Mouse (Mus musculus) adrenal gland, postnatal 4 days (tissue): ENCODE data around the gene Gng7. TPM values are rescaled to one million over a fixed set of nuclear protein-coding genes. Genes with fewer than 3 reads are reported as not detected.

ENCODE experiments used
- DNase-seq, 2 experiments: peaks; one replicate each; pipeline ENCODE4 v3.0.0; 2021 to 2022; ENCODE audit warnings: low spot score in 2 of 2, mixed read lengths in 2 of 2
- total RNA-seq, 2 experiments: library from RNA; stranded (reverse); gene quantifications; 2 replicates each; pipeline ENCODE4 v1.2.3; 2021

Gene Gng7
- total RNA-seq, 2 experiments from 2014 or later, result 5.4 to 6.7 TPM

DNA sequence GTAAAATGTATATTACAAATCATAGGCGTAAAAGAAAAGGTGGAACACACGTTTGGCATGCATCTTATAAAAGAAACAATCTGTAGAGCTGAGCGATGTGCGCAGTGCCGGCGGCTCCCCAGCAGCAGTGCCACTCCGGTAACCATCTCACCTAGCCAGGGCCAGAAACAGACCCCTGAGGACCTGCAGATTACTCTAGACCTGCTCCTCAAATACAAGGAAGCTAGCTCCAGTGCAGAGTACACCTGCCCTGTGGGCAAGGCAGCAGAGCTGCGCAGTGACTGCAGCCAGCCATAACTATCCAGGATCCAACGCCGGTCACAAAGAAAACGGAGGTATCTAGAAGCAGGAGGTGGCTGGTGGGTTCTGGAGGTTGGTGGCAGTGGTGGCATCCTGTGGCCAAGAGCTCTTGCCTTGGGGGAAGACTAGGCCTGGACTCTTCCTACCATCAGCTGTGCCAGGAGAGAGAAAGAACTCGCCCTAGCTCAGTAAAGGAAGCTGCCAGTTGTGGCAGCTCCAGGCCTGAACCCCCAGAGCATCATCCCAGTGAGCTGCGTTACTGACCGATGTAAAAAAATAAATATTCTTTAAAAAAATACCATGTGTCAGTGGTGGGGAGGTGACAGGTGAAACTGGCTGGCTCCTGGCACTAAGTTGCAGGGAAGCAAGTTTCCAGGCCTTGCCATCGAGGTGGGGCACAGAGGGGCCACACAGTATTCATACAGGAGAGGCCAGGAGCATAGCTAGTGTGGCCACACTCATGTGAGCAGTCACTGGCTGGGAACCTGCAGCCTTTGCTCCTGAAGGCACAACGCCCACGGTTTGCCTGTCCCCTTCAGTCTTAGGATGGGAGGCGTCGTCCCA lies 113.1 kb downstream of the Gng7 start:
- no peak for DNase-seq

DNA sequence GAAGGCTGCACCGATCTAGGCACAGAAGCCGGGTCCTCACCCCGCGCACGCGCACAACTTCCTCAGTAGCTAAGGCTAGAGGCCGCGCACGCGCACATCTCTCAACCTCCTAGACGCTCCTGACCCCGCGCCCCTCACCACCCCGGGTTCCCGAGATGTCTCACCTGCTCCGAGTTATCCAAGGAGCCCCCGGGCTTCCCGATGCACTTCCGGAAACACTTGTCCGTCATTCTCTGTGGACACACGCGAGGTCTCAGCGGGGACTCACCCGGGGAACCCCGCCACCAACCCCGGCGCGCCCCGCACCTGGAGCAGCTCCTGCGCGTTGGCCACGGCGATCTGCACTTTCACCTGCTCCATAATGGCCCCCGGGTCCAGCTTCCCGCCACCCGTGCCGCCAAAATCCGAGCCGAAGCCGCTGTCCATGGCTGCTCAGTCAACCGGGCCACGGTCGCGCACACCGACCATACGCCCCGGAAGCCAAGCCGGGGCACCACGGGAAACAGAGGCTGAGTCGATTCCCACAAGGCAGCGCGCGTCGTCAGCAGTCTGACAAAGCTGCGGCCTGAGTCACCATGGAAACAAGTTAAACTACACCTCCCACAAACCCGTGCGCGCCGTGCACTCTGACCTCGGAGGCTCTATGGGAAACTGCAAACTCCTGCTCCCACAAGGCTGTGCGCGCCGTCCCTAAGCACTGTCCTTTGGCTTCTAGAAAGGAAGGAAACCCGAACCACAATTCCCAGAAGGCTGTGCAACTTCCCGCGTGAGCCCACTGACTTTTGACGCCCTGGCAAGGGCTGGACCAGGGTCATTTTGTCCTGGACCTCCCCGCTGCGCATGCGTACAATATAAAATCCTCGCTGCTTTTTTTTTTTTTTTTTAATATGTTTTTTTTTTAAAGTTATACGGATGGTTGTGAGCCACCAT lies 114.2 kb downstream of the Gng7 start, which contains the start of gene Timm13:
Timm13 (minus strand) TSS at position 652 of the 930 bp plus-strand sequence.
- DNase-seq, result peak; percentile 78 to 93

DNA sequence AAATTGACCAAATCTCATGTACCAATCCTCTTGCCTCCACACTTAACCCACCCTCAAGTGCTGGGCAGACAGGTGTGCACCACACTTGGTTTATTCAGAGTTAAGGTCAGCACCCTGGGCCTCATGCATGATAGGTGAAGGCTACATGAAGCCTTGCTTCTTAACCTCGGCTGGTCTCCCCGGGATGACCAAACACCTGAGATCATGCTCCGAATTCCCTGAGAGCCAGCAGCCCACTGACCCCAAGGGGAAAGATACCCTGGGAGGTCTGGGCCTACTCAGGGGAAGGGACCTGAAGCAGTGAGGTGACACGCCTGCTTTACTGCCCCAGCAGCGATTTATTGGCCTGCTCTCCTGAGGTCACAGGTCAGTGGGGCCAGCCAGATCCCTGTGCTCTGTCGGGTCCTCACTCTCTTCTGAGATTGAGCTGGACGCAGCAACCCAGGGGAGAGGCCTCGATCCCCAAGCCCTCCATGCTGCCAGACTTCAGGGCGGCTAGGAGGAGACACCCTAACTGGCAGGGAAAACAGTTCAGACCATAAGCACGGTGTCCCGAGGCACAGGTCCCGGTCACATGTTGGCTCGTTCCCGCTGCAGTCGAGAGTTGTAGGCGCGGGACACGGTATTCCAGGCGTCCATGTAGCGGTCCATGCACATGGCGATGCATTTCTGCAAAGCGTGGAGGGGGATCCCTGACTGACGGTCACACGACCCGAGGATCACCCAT lies 115.0 kb downstream of the Gng7 start:
- DNase-seq, result no peak

DNA sequence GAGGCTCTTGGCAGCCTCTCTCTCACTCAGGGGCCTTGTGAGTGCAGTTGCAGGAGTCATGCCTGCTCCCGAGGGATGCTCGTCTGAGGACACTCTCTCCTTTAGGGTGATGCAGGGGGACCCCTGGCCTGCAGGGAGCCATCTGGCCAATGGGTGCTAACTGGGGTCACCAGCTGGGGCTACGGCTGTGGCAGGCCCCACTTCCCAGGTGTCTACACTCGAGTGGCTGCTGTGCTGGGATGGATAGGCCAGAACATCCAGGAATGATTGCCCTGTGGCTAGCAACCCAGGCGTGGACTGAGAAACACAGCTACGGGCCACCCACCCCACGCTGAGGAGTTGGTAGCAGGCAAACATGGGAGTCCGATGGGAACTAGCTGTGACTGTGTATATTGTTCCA lies 115.7 kb downstream of the Gng7 start:
- no peak for DNase-seq

Other genes with a start within 250 kb of the Gng7 start
- gene Sf3a2, start 216.7 kb downstream of the Gng7 start, total RNA-seq, result 10 to 100 TPM; 79.5 to 79.9 TPM
- 100 to 1,000 TPM in 1 of 2 experiments, 10 to 100 TPM in 1; 93.7 to 105 TPM for gene Plekhj1, start 216.3 kb downstream of the Gng7 start, total RNA-seq
- 1 to 10 TPM in 1 of 2 experiments, under 1 TPM in 1; 0.79 to 1.1 TPM for gene Amh, start 209.7 kb downstream of the Gng7 start, total RNA-seq
- 10 to 100 TPM; 12.7 to 18.4 TPM for gene Jsrp1, start 201.4 kb downstream of the Gng7 start, total RNA-seq
- 100 to 1,000 TPM; 668 to 717 TPM for gene Oaz1, start 188.3 kb downstream of the Gng7 start, total RNA-seq
- gene Lingo3, start 170.9 kb downstream of the Gng7 start, total RNA-seq, result 1 to 10 TPM; 1.1 to 1.5 TPM
- 10 to 100 TPM; 50.4 to 52.9 TPM for gene Lsm7, start 159.7 kb downstream of the Gng7 start, total RNA-seq
- 10 to 100 TPM; 43.5 to 47.7 TPM for gene Sppl2b, start 159.7 kb downstream of the Gng7 start, total RNA-seq
- gene Tmprss9, start 143.1 kb downstream of the Gng7 start, total RNA-seq, result not detected
- 100 to 1,000 TPM; 162 to 179 TPM for gene Timm13, start 114.0 kb downstream of the Gng7 start, total RNA-seq
- 10 to 100 TPM; 18.5 to 23.1 TPM for gene Lmnb2, start 96.7 kb downstream of the Gng7 start, total RNA-seq
- gene Gadd45b, start 84.9 kb downstream of the Gng7 start, total RNA-seq, result 10 to 100 TPM; 10.9 to 11.1 TPM
- 1 to 10 TPM; 2.9 to 3.5 TPM for gene Diras1, start 10.7 kb upstream of the Gng7 start, total RNA-seq
- gene Slc39a3, start 22.5 kb upstream of the Gng7 start, total RNA-seq, result 10 to 100 TPM; 32.9 to 36.3 TPM
- 100 to 1,000 TPM; 158 to 163 TPM for gene Sgta, start 45.2 kb upstream of the Gng7 start, total RNA-seq
- gene Thop1, start 55.1 kb upstream of the Gng7 start, total RNA-seq, result 10 to 100 TPM; 39.1 to 46.7 TPM
- gene Creb3l3, start 83.9 kb upstream of the Gng7 start, total RNA-seq, result 10 to 100 TPM in 1 of 2 experiments, 1 to 10 TPM in 1; 2.3 to 16.6 TPM
- gene Map2k2, start 91.0 kb upstream of the Gng7 start, total RNA-seq, result 100 to 1,000 TPM; 149 to 157 TPM
- 10 to 100 TPM; 71.8 to 76.6 TPM for gene Zbtb7a, start 120.3 kb upstream of the Gng7 start, total RNA-seq
- 10 to 100 TPM; 34.0 to 34.4 TPM for gene Pias4, start 153.0 kb upstream of the Gng7 start, total RNA-seq
- 1,000 to 10,000 TPM; 1,728 to 1,734 TPM for gene Eef2, start 161.7 kb upstream of the Gng7 start, total RNA-seq
- 10 to 100 TPM; 53.4 to 63.6 TPM for gene Dapk3, start 168.1 kb upstream of the Gng7 start, total RNA-seq
- not detected for gene 4930442H23Rik, start 168.9 kb upstream of the Gng7 start, total RNA-seq
- under 1 TPM in 1 of 2 experiments, not detected in 1; 0.20 TPM for gene Nmrk2, start 187.1 kb upstream of the Gng7 start, total RNA-seq
- gene Atcay, start 215.9 kb upstream of the Gng7 start, total RNA-seq, result 1 to 10 TPM; 5.3 to 5.4 TPM
- 10 to 100 TPM; 20.9 to 21.7 TPM for gene Zfr2, start 218.2 kb upstream of the Gng7 start, total RNA-seq
- gene Matk, start 238.0 kb upstream of the Gng7 start, total RNA-seq, result 1 to 10 TPM; 2.9 to 3.0 TPM